Mouse (Mus musculus) monocyte, adult 2 months (primary cell): ENCODE results near the gene Sct.

ENCODE experiments used
- DNase-seq, 2 experiments: peaks; one replicate each; pipeline ENCODE4 v3.0.0; 2022; ENCODE audit warnings: low spot score in 2 of 2, low read depth in 1 of 2

Sct gene

GRCm38 (mm10) chr7:141230570-141230969 is 48.4 kb downstream of the Sct start:
- no peak for DNase-seq

GRCm38 (mm10) chr7:141229702-141230101 is 49.2 kb downstream of the Sct start:
- DNase-seq: no peak
